Mouse (Mus musculus) neural tube, embryonic 15.5 days (tissue): Measurements from ENCODE around the gene Akt2. TPM values are rescaled to one million over a fixed set of nuclear protein-coding genes. Genes with fewer than 3 reads are reported as not detected.
A peak's percentile ranks its signal among the peaks of the same experiment; 100 is the strongest.

Source experiments
- ATAC-seq: fragments of 200-750 bp; cut with Nextera tagmentation; 2 replicates; pipeline ENCODE4 v1.8.0; 2017; ENCODE audit warnings: mild to moderate bottlenecking, moderate TSS enrichment, moderate library complexity; ENCODE audit not compliant: low FRiP score
- H3K27ac ChIP-seq: fragments of 300-500 bp; sonication (generic); replicated peaks from 2 replicates; pipeline ENCODE4 v1.5.1; 2015; ENCODE audit warnings: mild to moderate bottlenecking, inconsistent platforms
- H3K27me3 ChIP-seq: fragments of 300-500 bp; sonication (generic); replicated peaks from 2 replicates; pipeline ENCODE4 v1.6.1; 2015; ENCODE audit warnings: inconsistent platforms
- H3K36me3 ChIP-seq: fragments of 300-500 bp; sonication (generic); 2 replicates; pipeline ENCODE4 v1.6.1; 2015; ENCODE audit warnings: inconsistent platforms
- H3K4me1 ChIP-seq: fragments of 300-500 bp; sonication (generic); 2 replicates; pipeline ENCODE4 v1.6.1; 2015; ENCODE audit warnings: inconsistent platforms
- H3K4me2 ChIP-seq: fragments of 300-500 bp; sonication (generic); 2 replicates; pipeline ENCODE4 v1.6.1; 2015; ENCODE audit warnings: inconsistent platforms, mild to moderate bottlenecking, moderate library complexity
- H3K4me3 ChIP-seq: fragments of 300-500 bp; sonication (generic); replicated peaks from 2 replicates; pipeline ENCODE4 v1.5.1; 2015; ENCODE audit warnings: mild to moderate bottlenecking, inconsistent platforms
- H3K9ac ChIP-seq: fragments of 300-500 bp; sonication (generic); replicated peaks from 2 replicates; pipeline ENCODE4 v1.6.1; 2015; ENCODE audit warnings: mild to moderate bottlenecking, inconsistent platforms
- H3K9me3 ChIP-seq: fragments of 300-500 bp; sonication (generic); replicated peaks from 2 replicates; pipeline ENCODE4 v1.6.1; 2016; ENCODE audit warnings: inconsistent platforms
- WGBS: fragments of 180-500 bp; shearing (Covaris S2); methylation state at CpG from one replicate; pipeline ENCODE4 v1.1.7; 2015; ENCODE audit warnings: mixed read lengths; 5-methylcytosine and 5-hydroxymethylcytosine counted together
- polyA plus RNA-seq: library from polyadenylated mRNA; unstranded; fragments of >200 nt; fragmentation: Nextera tagmentation; extraction: Ambion mirVana; gene quantifications from 2 replicates; pipeline ENCODE4 v1.2.1, GENCODE M21; 2015

Akt2 gene
- polyA plus RNA-seq, 1 experiment from 2014 or later = 52.0 TPM

GRCm38 (mm10) chr7:27674522-27675221, 83.3 kb downstream of the Akt2 start, which contains the start of gene Map3k10:
TSS of gene Map3k10 (minus strand) at chr7:27674598.
- H3K4me1 ChIP-seq = peaks cover 44% of the 10 kb centered on the region
- H3K9ac ChIP-seq = peak within 1 kb of the TSS; percentile 82
- H3K27me3 ChIP-seq = no peaks in the 10 kb centered on the region
- peak within 1 kb of the TSS; percentile 80 for H3K4me3 ChIP-seq
- H3K9me3 ChIP-seq = no peaks in the 10 kb centered on the region
- peak within 1 kb of the TSS; percentile 89 for H3K4me2 ChIP-seq
- ATAC-seq = peak; percentile 95
- peak within 1 kb of the TSS; percentile 95 for H3K27ac ChIP-seq
- WGBS = 1% methylated on average over 29 of the region's 31 CpGs
- peaks cover 14% of the 10 kb centered on the region for H3K36me3 ChIP-seq

- H3K9ac ChIP-seq = peak overlapping the region; percentile 82; the same call in 1 of the 2 replicates
- H3K4me2 ChIP-seq = peak overlapping the region; percentile 89
- ATAC-seq = peak; percentile 5; the same call in 1 of the 2 replicates
- no peaks in the 10 kb centered on the region for H3K9me3 ChIP-seq
- H3K27ac ChIP-seq = peak overlapping the region; percentile 95
- WGBS = 35% methylated on average over 14 of the region's 14 CpGs
- no peaks in the 10 kb centered on the region for H3K27me3 ChIP-seq
- peaks cover 11% of the 10 kb centered on the region for H3K36me3 ChIP-seq
- peak overlapping the region; percentile 80 for H3K4me3 ChIP-seq
- H3K4me1 ChIP-seq = peaks cover 38% of the 10 kb centered on the region
Observed at GRCm38 (mm10) chr7:27675222-27675612, 83.9 kb downstream of the Akt2 start.

- no peaks in the 10 kb centered on the region for H3K27me3 ChIP-seq
- no peaks in the 10 kb centered on the region for H3K36me3 ChIP-seq
- H3K4me3 ChIP-seq = no peak overlapping the region
- WGBS = 62% methylated on average over 2 of the region's 2 CpGs
- peaks cover 6% of the 10 kb centered on the region for H3K4me1 ChIP-seq
- H3K9me3 ChIP-seq = no peaks in the 10 kb centered on the region
- H3K4me2 ChIP-seq = no peak overlapping the region
- no peak for ATAC-seq
- no peak overlapping the region for H3K9ac ChIP-seq
- H3K27ac ChIP-seq = no peak overlapping the region
Observed at GRCm38 (mm10) chr7:27683218-27683617, 91.9 kb downstream of the Akt2 start.

- 46% methylated on average over 5 of the region's 5 CpGs for WGBS
- H3K9ac ChIP-seq = no peak overlapping the region
- no peaks in the 10 kb centered on the region for H3K27me3 ChIP-seq
- peaks cover 15% of the 10 kb centered on the region for H3K4me1 ChIP-seq
- H3K36me3 ChIP-seq = no peaks in the 10 kb centered on the region
- peak overlapping the region; percentile 48 for H3K4me2 ChIP-seq
- H3K4me3 ChIP-seq = peak overlapping the region; percentile 24; the same call in 1 of the 2 replicates
- H3K27ac ChIP-seq = no peak overlapping the region
- H3K9me3 ChIP-seq = no peaks in the 10 kb centered on the region
- ATAC-seq = no peak
Observed at GRCm38 (mm10) chr7:27685220-27685619, 93.9 kb downstream of the Akt2 start.

- under 1% methylated on average over 6 of the region's 6 CpGs for WGBS
- H3K27ac ChIP-seq = no peak overlapping the region
- H3K9ac ChIP-seq = no peak overlapping the region
- peaks cover 17% of the 10 kb centered on the region for H3K4me1 ChIP-seq
- H3K4me3 ChIP-seq = peak overlapping the region; percentile 24; the same call in 1 of the 2 replicates
- H3K4me2 ChIP-seq = peak overlapping the region; percentile 48
- no peaks in the 10 kb centered on the region for H3K9me3 ChIP-seq
- no peaks in the 10 kb centered on the region for H3K27me3 ChIP-seq
- H3K36me3 ChIP-seq = no peaks in the 10 kb centered on the region
- no peak for ATAC-seq
Observed at GRCm38 (mm10) chr7:27685681-27686080, 94.3 kb downstream of the Akt2 start.

- Histone ChIP-seq H3K4me2 (no peak overlapping the region), H3K9ac (no peak overlapping the region), H3K4me3 (no peak overlapping the region), H3K4me1 (peaks cover 17% of the 10 kb centered on the region), H3K27me3 (no peaks in the 10 kb centered on the region), H3K9me3 (no peaks in the 10 kb centered on the region), H3K27ac (no peak overlapping the region), H3K36me3 (no peaks in the 10 kb centered on the region)
- no peak for ATAC-seq
- WGBS = 89% methylated on average over 1 of the region's 1 CpGs
Observed at GRCm38 (mm10) chr7:27687043-27687442, 95.7 kb downstream of the Akt2 start.

GRCm38 (mm10) chr7:27687836-27688235, 96.5 kb downstream of the Akt2 start:
- no peak overlapping the region for H3K9ac ChIP-seq

GRCm38 (mm10) chr7:27688246-27688788, 97.0 kb downstream of the Akt2 start:
- no peaks in the 10 kb centered on the region for H3K27me3 ChIP-seq
- H3K4me2 ChIP-seq = peak overlapping the region; percentile 72
- 39% methylated on average over 14 of the region's 14 CpGs for WGBS
- no peaks in the 10 kb centered on the region for H3K36me3 ChIP-seq
- ATAC-seq = no peak
- H3K9me3 ChIP-seq = no peaks in the 10 kb centered on the region
- H3K4me3 ChIP-seq = peak overlapping the region; percentile 49
- H3K9ac ChIP-seq = peak overlapping the region; percentile 61
- H3K27ac ChIP-seq = peak overlapping the region; percentile 80
- peaks cover 17% of the 10 kb centered on the region for H3K4me1 ChIP-seq

More at GRCm38 (mm10) chr7:27687836-27688235, 96.5 kb downstream of the Akt2 start:
- no peaks in the 10 kb centered on the region for H3K36me3 ChIP-seq
- no peak for ATAC-seq
- no peaks in the 10 kb centered on the region for H3K9me3 ChIP-seq
- peak overlapping the region; percentile 72 for H3K4me2 ChIP-seq
- peaks cover 17% of the 10 kb centered on the region for H3K4me1 ChIP-seq
- H3K27me3 ChIP-seq = no peaks in the 10 kb centered on the region
- no peak overlapping the region for H3K27ac ChIP-seq
- H3K4me3 ChIP-seq = no peak overlapping the region
- 75% methylated on average over 3 of the region's 3 CpGs for WGBS

- H3K9me3 ChIP-seq = no peaks in the 10 kb centered on the region
- peaks cover 17% of the 10 kb centered on the region for H3K4me1 ChIP-seq
- peak within 1 kb of the TSS; percentile 49 for H3K4me3 ChIP-seq
- H3K9ac ChIP-seq = peak within 1 kb of the TSS; percentile 61
- peak within 1 kb of the TSS; percentile 80 for H3K27ac ChIP-seq
- no peaks in the 10 kb centered on the region for H3K27me3 ChIP-seq
- no peaks in the 10 kb centered on the region for H3K36me3 ChIP-seq
- peak; percentile 97 for ATAC-seq
- WGBS = under 1% methylated on average over 19 of the region's 19 CpGs
- H3K4me2 ChIP-seq = peak within 1 kb of the TSS; percentile 72
Observed at GRCm38 (mm10) chr7:27688815-27689612, 97.7 kb downstream of the Akt2 start, which contains the start of gene Zfp607b. TSS of gene Zfp607b (plus strand) at chr7:27689340.
